Mouse (Mus musculus) spleen, postnatal 14 days (tissue): ENCODE measurements at regions not wholly inside any gene's neighbourhood (a gene's known extent, or its start where the extent isn't known, plus 50 kb on each side); places are given as distances from the start of the nearest gene placed in this dataset.

Experiments
- DNase-seq, 2 experiments: peaks; one replicate each; pipeline ENCODE4 v3.0.0; 2021 to 2022; ENCODE audit warnings: low spot score in 2 of 2

DNA sequence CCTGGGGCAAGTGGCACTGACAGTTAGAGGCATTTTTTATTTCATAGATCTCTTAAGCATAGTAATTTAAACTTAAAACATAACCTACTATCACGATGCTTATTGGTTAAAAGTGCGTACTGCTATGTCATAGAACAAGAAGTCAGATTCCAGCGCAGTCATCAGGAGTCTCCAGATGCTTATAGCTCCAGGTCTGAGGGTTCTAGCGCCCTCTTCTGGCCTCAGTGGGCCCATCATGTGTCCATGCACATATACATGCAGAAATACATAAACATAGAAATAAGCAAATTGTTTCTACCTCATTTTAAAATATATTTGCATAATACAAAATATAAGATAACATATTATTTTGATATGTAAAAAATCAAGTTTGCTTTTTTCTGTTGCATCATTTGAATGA lies 1002.8 kb upstream of the Adgrl2 start:
- DNase-seq = no peak

- DNase-seq = no peak
These were observed 997.4 kb upstream of the Adgrl2 start for GRCm38 (mm10) chr3:149987801-149988200.

- DNase-seq = no peak
These were observed 966.6 kb upstream of the Adgrl2 start for GRCm38 (mm10) chr3:149956993-149957392.

DNA sequence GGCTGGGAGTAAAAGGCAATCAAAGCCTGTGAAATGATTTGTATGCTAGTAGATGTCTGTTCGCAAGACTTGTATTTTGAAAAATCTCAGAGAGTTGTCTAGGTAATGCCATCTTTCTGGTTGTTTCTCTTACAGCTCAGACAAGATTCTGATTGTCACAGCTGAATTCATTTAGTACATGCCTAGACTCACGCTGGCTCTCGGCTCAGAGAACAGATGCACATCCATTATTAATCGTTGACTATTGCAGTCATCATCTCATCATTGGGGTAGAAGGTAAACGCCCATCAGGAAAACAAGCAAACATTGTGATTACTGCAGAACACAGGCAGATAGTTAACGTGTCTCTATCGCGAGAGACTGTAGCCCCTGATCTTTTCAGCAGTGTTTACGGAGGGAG lies 945.8 kb upstream of the Adgrl2 start:
- DNase-seq = no peak

- DNase-seq = no peak
These were observed 944.5 kb upstream of the Adgrl2 start for GRCm38 (mm10) chr3:149934832-149935231.

DNA sequence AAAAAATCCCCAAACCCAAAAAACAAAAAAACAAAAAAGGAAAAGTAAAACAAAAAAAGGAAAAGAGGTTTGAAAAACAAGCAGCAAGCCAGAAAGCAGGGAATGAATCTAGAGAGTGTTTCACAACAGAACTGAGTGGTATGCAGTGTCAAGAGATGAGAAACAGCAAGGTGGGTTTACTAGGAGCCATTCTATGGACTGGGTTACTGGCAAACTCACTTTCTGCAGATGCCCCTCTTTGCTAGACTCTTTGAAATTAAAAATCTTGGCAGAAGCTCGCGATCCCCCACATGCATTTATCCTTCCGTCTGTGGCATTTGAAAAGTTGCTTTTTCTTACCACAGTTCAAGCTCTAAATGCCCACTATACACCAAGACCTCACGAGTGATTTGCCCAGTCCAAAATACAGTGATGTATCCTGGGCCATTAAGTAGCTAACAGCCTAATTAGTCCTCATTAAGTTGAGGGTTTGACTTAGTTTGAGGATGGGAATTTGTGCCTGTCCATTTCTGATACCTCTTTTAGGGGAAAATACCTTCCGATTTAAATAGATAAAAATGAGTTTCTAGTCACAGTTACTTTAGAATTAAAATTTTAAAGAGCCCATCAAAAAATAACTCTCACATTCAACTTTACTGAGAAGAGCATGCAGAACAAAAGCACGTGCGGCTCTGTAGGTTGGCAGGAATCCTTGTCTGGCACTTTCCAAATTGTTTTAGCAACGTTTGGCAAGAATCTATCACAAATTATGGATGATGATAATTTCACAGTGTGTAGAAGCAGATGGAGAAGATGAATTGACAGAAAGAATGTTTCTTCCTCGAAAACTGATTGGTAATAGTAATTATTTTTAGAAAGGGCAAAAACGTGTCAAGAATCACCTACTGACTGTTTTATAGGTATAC lies 938.4 kb upstream of the Adgrl2 start:
- no peak for DNase-seq

GRCm38 (mm10) chr3:149920206-149920605 lies 929.9 kb upstream of the Adgrl2 start:
- DNase-seq = no peak

- no peak for DNase-seq
These were observed 927.8 kb upstream of the Adgrl2 start for GRCm38 (mm10) chr3:149918201-149918600.

DNA sequence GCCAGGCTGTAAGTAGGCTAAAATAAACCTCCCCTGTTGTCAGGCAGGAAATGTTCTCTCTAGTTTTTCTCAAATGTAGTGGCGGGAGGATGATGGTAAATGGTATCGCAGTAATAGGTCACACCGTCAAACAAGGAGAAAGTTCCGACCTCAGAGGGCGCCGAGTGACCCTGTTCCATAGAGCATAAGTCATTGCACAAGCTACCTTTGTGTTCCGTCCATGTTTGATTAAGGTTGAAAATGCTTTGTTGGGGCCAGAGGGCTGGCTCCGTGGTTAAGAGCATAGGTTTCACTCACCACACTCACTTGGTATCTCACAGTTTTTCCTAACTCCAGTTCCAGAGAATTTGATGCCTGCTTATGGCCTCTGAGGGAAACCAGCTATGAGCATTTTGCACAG lies 920.4 kb upstream of the Adgrl2 start:
- no peak for DNase-seq

DNA sequence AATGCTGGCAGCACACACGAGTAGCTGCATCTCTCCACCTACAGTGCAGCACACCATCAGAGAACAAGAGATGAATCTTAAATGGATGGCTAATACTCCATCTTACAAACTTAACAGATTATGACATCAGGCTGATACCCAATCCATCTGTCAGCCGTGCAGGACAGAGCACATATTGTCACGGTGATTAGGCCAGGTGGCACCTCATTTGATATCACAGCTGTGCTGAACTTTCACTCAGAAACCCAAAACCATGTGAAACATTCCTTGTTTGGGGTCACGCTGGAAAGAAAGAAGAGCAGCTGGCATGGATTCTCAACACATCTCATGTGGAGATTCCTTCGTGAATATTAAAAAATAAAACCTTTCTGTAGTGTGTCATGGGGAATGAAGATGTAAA lies 911.4 kb upstream of the Adgrl2 start:
- DNase-seq = no peak

DNA sequence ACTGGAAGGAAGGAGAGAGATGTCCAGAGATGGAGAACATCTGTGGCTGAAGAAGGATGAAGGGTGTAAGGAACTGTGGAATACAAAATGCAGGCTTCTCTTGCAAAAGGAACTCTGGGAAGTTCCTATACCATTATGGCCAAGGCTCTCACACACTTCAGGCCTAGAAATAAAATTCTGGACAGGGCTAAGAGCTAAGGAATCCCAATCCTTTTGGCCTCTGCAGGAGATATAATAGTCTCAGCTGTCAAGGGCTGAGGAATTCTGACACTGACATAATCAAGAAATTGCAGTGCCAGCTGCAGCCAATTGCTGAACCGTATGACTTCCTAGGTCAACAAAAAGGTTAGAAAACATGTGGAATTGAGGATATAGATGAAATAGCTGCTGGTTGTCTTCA lies 886.2 kb upstream of the Adgrl2 start:
- DNase-seq = no peak

DNA sequence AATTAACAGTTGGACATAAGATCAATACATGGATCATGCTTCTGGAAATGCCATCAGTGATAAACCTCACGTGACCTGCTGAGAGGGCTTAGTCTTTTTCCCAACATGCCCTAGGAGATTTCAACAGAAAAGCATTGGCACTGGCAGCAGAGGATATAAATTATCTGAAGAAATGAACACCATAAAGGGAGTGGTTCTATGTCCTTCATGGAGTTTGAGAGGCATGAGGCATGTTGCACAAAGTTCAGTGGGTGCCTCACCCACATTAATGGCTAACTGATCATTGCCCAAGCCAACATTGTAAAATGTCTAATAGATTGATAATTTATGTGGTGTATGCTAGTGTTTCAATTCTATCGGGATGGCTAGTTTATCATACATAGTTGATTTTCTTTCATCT lies 875.6 kb upstream of the Adgrl2 start:
- no peak for DNase-seq

- DNase-seq = no peak
These were observed 856.7 kb upstream of the Adgrl2 start for GRCm38 (mm10) chr3:149846941-149847539.

- DNase-seq = no peak
These were observed 855.6 kb upstream of the Adgrl2 start for GRCm38 (mm10) chr3:149845826-149846486.

DNA sequence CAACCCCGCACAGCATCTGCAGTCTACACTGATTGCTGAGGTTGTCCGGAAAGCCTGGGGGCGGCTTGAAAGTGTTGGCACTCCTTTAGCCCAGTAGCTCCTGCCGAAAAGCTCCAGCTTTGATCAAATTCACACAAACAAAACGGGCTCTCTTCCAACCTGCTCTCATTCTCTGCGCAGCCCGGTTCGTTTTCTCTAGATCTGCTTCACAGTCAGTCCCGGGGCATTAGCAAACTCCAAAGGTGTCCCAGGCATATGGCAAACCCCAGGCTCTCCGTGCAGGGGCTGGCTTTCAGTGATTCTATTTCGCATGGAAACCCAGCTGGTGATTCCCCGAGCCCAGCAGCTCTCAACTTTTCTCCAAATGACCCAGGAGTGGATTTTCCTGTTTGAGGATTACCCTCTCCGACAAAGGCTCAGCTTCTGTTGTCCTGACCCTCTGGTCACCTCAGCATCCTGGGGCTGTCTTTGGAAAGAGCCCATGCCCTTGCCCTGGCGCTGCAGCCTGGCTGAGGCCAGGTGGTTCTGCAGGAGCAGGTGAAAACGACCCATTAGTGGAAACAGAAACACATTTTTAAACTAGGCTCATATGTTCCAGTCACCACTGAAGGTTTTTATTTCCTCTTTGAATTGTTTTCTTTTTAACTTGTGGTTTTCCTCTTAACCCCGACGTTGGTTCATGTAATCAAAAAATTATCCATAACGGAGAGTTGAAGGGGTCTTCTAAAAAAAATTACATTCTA lies 854.9 kb upstream of the Adgrl2 start:
- DNase-seq = no peak

GRCm38 (mm10) chr3:149837921-149838320 lies 847.6 kb upstream of the Adgrl2 start:
- no peak for DNase-seq

GRCm38 (mm10) chr3:149836467-149837233 lies 846.3 kb upstream of the Adgrl2 start:
- DNase-seq = no peak

GRCm38 (mm10) chr3:149827181-149827580 lies 836.8 kb upstream of the Adgrl2 start:
- DNase-seq = no peak

- no peak for DNase-seq
These were observed 836.4 kb upstream of the Adgrl2 start for GRCm38 (mm10) chr3:149826757-149827156.

DNA sequence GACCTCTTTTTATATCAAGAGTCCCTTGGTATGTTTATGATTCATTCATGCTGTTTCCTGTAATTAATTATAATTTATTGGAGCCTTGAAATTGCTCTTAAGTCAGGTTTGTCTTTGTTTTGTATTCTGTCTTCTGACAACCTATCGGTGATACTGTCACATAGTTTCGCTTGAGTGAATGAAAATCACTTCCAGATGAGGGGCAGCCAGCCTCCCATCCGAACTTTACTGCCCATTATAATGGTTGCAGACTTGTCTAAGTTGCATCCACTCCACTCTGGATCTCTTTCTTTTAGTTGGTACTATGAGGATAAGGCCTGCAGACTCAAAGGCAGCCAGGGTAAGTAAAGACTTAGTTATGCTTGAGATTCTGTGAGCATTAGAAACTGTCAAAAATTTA lies 830.3 kb upstream of the Adgrl2 start:
- no peak for DNase-seq

DNA sequence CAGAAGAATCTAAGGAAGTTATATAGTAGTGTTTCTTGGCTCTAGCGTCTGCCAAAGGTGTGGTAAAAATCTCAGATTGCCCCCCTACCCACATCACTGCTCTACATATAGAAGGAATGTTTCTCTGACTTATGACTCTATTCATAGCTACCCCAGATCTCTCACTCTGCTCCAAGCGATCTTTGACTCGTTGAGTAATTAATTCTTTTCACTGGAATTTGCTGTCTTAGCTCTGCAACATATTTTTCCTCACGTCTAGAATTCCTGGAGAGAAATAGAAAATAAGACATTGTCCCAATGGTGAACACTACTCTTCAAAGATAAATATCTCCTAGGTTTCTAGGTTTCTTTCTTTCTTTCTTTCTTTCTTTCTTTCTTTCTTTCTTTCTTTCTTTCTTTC lies 829.5 kb upstream of the Adgrl2 start:
- DNase-seq = no peak
